Mouse (Mus musculus): ENCODE data around the gene Hibch. TPM values are rescaled to one million over a fixed set of nuclear protein-coding genes. Genes with fewer than 3 reads are reported as not detected.
A peak's percentile ranks its signal among the peaks of the same experiment; 100 is the strongest.

Gene Hibch
- polyA plus RNA-seq (2015; fragmentation: Nextera tagmentation; extraction: Ambion mirVana) = 22.3 and 25.2 TPM in 2 replicates

- peak; percentile 100 for ATAC-seq (ENCODE audit: insufficient read depth, low FRiP score, low read depth)
- H3K4me3 ChIP-seq (replicated peaks) = peak within 1 kb of the TSS; percentile 69
- peak within 1 kb of the TSS; percentile 70 for H3K4me2 ChIP-seq
- WGBS = 2% methylated on average over 45 of the region's 45 CpGs
- H3K9ac ChIP-seq = peak within 1 kb of the TSS; percentile 60
- no peaks in the 10 kb centered on the region; the same call in 1 of the 2 replicates for H3K4me1 ChIP-seq
- H3K36me3 ChIP-seq = no peaks in the 10 kb centered on the region
- H3K9me3 ChIP-seq = no peaks in the 10 kb centered on the region
- H3K27ac ChIP-seq = peak within 1 kb of the TSS; percentile 77
- H3K27me3 ChIP-seq (replicated peaks) = no peaks in the 10 kb centered on the region
Observed at GRCm38 (mm10) chr1:52844782-52845665, at the start of gene Hibch. Gene Hibch, plus strand, starts transcription at chr1:52844929.

- H3K4me2 ChIP-seq = no peak overlapping the region
- no peak overlapping the region for H3K9ac ChIP-seq
- H3K9me3 ChIP-seq = no peaks in the 10 kb centered on the region
- H3K27me3 ChIP-seq (replicated peaks) = no peaks in the 10 kb centered on the region
- H3K4me1 ChIP-seq = peaks cover 11% of the 10 kb centered on the region; the same call in 1 of the 2 replicates
- no peak for ATAC-seq (ENCODE audit: insufficient read depth, low FRiP score, low read depth)
- H3K27ac ChIP-seq = no peak overlapping the region
- H3K4me3 ChIP-seq (replicated peaks) = no peak overlapping the region
- 60% methylated on average over 2 of the region's 2 CpGs for WGBS
- H3K36me3 ChIP-seq = no peaks in the 10 kb centered on the region
Observed at GRCm38 (mm10) chr1:52795927-52796326, 48.8 kb upstream of the Hibch start.

GRCm38 (mm10) chr1:52799056-52799726, 45.5 kb upstream of the Hibch start:
- no peak overlapping the region for H3K9ac ChIP-seq
- H3K4me2 ChIP-seq = peak overlapping the region; percentile 29

GRCm38 (mm10) chr1:52799772-52800171, 45.0 kb upstream of the Hibch start:
- no peaks in the 10 kb centered on the region for H3K9me3 ChIP-seq
- peaks cover 11% of the 10 kb centered on the region; the same call in 1 of the 2 replicates for H3K4me1 ChIP-seq
- WGBS = 46% methylated on average over 5 of the region's 5 CpGs
- no peak overlapping the region for H3K4me3 ChIP-seq (replicated peaks)
- no peaks in the 10 kb centered on the region for H3K36me3 ChIP-seq
- H3K27ac ChIP-seq = peak overlapping the region; percentile 51; the same call in 1 of the 2 replicates
- H3K4me2 ChIP-seq = peak overlapping the region; percentile 29; the same call in 1 of the 2 replicates
- H3K27me3 ChIP-seq (replicated peaks) = no peaks in the 10 kb centered on the region
- ATAC-seq (ENCODE audit: insufficient read depth, low FRiP score, low read depth) = no peak
- H3K9ac ChIP-seq = no peak overlapping the region

More at GRCm38 (mm10) chr1:52799056-52799726, 45.5 kb upstream of the Hibch start:
- peak; percentile 23; the same call in 1 of the 2 replicates for ATAC-seq (ENCODE audit: insufficient read depth, low FRiP score, low read depth)
- Histone ChIP-seq H3K4me1 (peaks cover 11% of the 10 kb centered on the region; the same call in 1 of the 2 replicates), H3K4me3 (replicated peaks) (no peak overlapping the region), H3K27me3 (replicated peaks) (no peaks in the 10 kb centered on the region), H3K36me3 (no peaks in the 10 kb centered on the region), H3K9me3 (no peaks in the 10 kb centered on the region), H3K27ac (peak overlapping the region; percentile 51; the same call in 1 of the 2 replicates)
- WGBS = 45% methylated on average over 10 of the region's 10 CpGs

GRCm38 (mm10) chr1:52800340-52800740, 44.4 kb upstream of the Hibch start:
- WGBS = 54% methylated on average over 3 of the region's 3 CpGs
- peak; percentile 68 for ATAC-seq (ENCODE audit: insufficient read depth, low FRiP score, low read depth)

GRCm38 (mm10) chr1:52801651-52802050, 43.1 kb upstream of the Hibch start:
- 84% methylated on average over 5 of the region's 5 CpGs for WGBS
- Histone ChIP-seq H3K9me3 (no peaks in the 10 kb centered on the region), H3K9ac (no peak overlapping the region), H3K4me2 (no peak overlapping the region), H3K27me3 (replicated peaks) (no peaks in the 10 kb centered on the region), H3K4me3 (replicated peaks) (no peak overlapping the region), H3K4me1 (peaks cover 11% of the 10 kb centered on the region; the same call in 1 of the 2 replicates), H3K27ac (no peak overlapping the region), H3K36me3 (no peaks in the 10 kb centered on the region)
- no peak for ATAC-seq (ENCODE audit: insufficient read depth, low FRiP score, low read depth)

More at GRCm38 (mm10) chr1:52800340-52800740, 44.4 kb upstream of the Hibch start:
- Histone ChIP-seq H3K4me2 (no peak overlapping the region), H3K4me1 (peaks cover 11% of the 10 kb centered on the region; the same call in 1 of the 2 replicates), H3K9ac (no peak overlapping the region), H3K27me3 (replicated peaks) (no peaks in the 10 kb centered on the region), H3K4me3 (replicated peaks) (no peak overlapping the region), H3K27ac (0 out of 2 replicates have a peak overlapping the region, but pooled peaks have one; percentile 51), H3K36me3 (no peaks in the 10 kb centered on the region), H3K9me3 (no peaks in the 10 kb centered on the region)

GRCm38 (mm10) chr1:52802406-52802975, 42.2 kb upstream of the Hibch start:
- no peak overlapping the region for H3K4me2 ChIP-seq

GRCm38 (mm10) chr1:52805041-52805440, 39.7 kb upstream of the Hibch start:
- WGBS = 85% methylated on average over 1 of the region's 1 CpGs
- Histone ChIP-seq H3K4me1 (0 out of 2 replicates have a peak, but pooled peaks cover 3% of the 10 kb centered on the region), H3K4me3 (replicated peaks) (no peak overlapping the region), H3K36me3 (no peaks in the 10 kb centered on the region), H3K27me3 (replicated peaks) (no peaks in the 10 kb centered on the region), H3K4me2 (no peak overlapping the region), H3K9ac (no peak overlapping the region), H3K9me3 (no peaks in the 10 kb centered on the region), H3K27ac (no peak overlapping the region)
- ATAC-seq (ENCODE audit: insufficient read depth, low FRiP score, low read depth) = no peak

More at GRCm38 (mm10) chr1:52802406-52802975, 42.2 kb upstream of the Hibch start:
- H3K9me3 ChIP-seq = no peaks in the 10 kb centered on the region
- no peak overlapping the region for H3K4me3 ChIP-seq (replicated peaks)
- WGBS = 77% methylated on average over 5 of the region's 5 CpGs
- H3K9ac ChIP-seq = no peak overlapping the region
- H3K4me1 ChIP-seq = peaks cover 11% of the 10 kb centered on the region; the same call in 1 of the 2 replicates
- no peak overlapping the region for H3K27ac ChIP-seq
- H3K36me3 ChIP-seq = no peaks in the 10 kb centered on the region
- ATAC-seq (ENCODE audit: insufficient read depth, low FRiP score, low read depth) = no peak
- no peaks in the 10 kb centered on the region for H3K27me3 ChIP-seq (replicated peaks)

- Histone ChIP-seq H3K27ac (no peak overlapping the region), H3K4me2 (no peak overlapping the region), H3K4me3 (replicated peaks) (no peak overlapping the region), H3K4me1 (no peaks in the 10 kb centered on the region), H3K36me3 (no peaks in the 10 kb centered on the region), H3K9me3 (no peaks in the 10 kb centered on the region), H3K9ac (no peak overlapping the region), H3K27me3 (replicated peaks) (no peaks in the 10 kb centered on the region)
- ATAC-seq (ENCODE audit: insufficient read depth, low FRiP score, low read depth) = peak; percentile 80
- WGBS = 71% methylated on average over 6 of the region's 6 CpGs
Observed at GRCm38 (mm10) chr1:52808456-52808855, 36.3 kb upstream of the Hibch start.

GRCm38 (mm10) chr1:52816232-52816891, 28.4 kb upstream of the Hibch start:
- H3K36me3 ChIP-seq = no peaks in the 10 kb centered on the region
- H3K27ac ChIP-seq = no peak overlapping the region
- peaks cover 4% of the 10 kb centered on the region; the same call in 1 of the 2 replicates for H3K4me1 ChIP-seq
- no peaks in the 10 kb centered on the region for H3K9me3 ChIP-seq
- no peak overlapping the region for H3K9ac ChIP-seq
- H3K4me3 ChIP-seq (replicated peaks) = peak overlapping the region; percentile 64
- H3K4me2 ChIP-seq = peak overlapping the region; percentile 79
- ATAC-seq (ENCODE audit: insufficient read depth, low FRiP score, low read depth) = no peak
- H3K27me3 ChIP-seq (replicated peaks) = no peaks in the 10 kb centered on the region
- WGBS = 61% methylated on average over 13 of the region's 13 CpGs
